Comparison of ENCODE assay signal across 10 mouse cellular contexts in genomic region chr17:29451841-29452210, GRCm38 (mm10). TPM values are rescaled to one million over a fixed set of nuclear protein-coding genes. Genes with fewer than 3 reads are reported as not detected.
A peak's percentile ranks its signal among the peaks of the same experiment; 100 is the strongest.
DNase-seq lines count a peak whose midpoint lies in the region; ATAC-seq and TF ChIP-seq lines count a peak whose summit lies in the region.
"Had no signal": no experiment of that assay in that cellular context is flagged by ENCODE, and none has a peak within 500 bp of the region (broad histone marks: within the 10 kb centered on the region; RNA-seq: fewer than 3 reads in every experiment).

No protein-coding gene starts in this region.

- TF ChIP-seq CTCF in kidney, adult 2 months (conservative IDR thresholded peaks at IDR 0.05; ENCODE audit: insufficient read depth, insufficient read length, low read depth, low read length), result no peak
- no peak for TF ChIP-seq CTCF in stomach, postnatal 0 days (IDR thresholded peaks at IDR 0.05; ENCODE audit: low read depth)

- H3K4me1 ChIP-seq in forebrain, embryonic 12.5 days, result peaks cover 19% of the 10 kb centered on the region
- H3K4me1 ChIP-seq in forebrain, embryonic 14.5 days (ENCODE audit: control insufficient read depth, insufficient read depth, low read length), result peaks cover 6% of the 10 kb centered on the region; the same call in 1 of the 2 replicates
- H3K4me1 ChIP-seq in kidney, adult 2 months (ENCODE audit: control insufficient read depth, insufficient read depth, low read length), result 0 out of 2 replicates have a peak, but pooled peaks cover 3% of the 10 kb centered on the region
- H3K4me1 ChIP-seq in stomach, embryonic 15.5 days, result peaks cover 12% of the 10 kb centered on the region
- H3K4me1 ChIP-seq in stomach, postnatal 0 days (replicated peaks; ENCODE audit: control insufficient read depth, insufficient read depth), result no peaks in the 10 kb centered on the region

- H3K36me3 ChIP-seq in forebrain, embryonic 12.5 days (replicated peaks), result no peaks in the 10 kb centered on the region
- H3K36me3 ChIP-seq in forebrain, embryonic 14.5 days (ENCODE audit: control insufficient read depth, insufficient read depth, low read length), result no peaks in the 10 kb centered on the region
- no peaks in the 10 kb centered on the region for H3K36me3 ChIP-seq in kidney, adult 2 months (ENCODE audit: control insufficient read depth, insufficient read depth, low read length)
- H3K36me3 ChIP-seq in stomach, embryonic 15.5 days, result no peaks in the 10 kb centered on the region
- no peaks in the 10 kb centered on the region for H3K36me3 ChIP-seq in stomach, postnatal 0 days (ENCODE audit: control insufficient read depth, insufficient read depth, low read length)

- TF ChIP-seq EP300 in stomach, postnatal 0 days (optimal IDR thresholded peaks at IDR 0.05), result no peak

- no peak for TF ChIP-seq POLR2A in kidney, adult 2 months (IDR thresholded peaks at IDR 0.05; ENCODE audit: low read depth, low read length)

- H3K27ac ChIP-seq in forebrain, embryonic 12.5 days, result peak overlapping the region; percentile 63
- no peak overlapping the region for H3K27ac ChIP-seq in forebrain, embryonic 14.5 days (ENCODE audit: low read depth, low read length)
- 0 out of 2 replicates have a peak overlapping the region, but pooled peaks have one; percentile 13 for H3K27ac ChIP-seq in kidney, adult 2 months (ENCODE audit: insufficient read depth, low read depth, low read length)
- peak overlapping the region; percentile 18; the same call in 1 of the 2 replicates for H3K27ac ChIP-seq in stomach, embryonic 15.5 days
- no peak overlapping the region for H3K27ac ChIP-seq in stomach, postnatal 0 days (replicated peaks)

- 24% methylated on average over 8 of the region's 8 CpGs for WGBS in forebrain, embryonic 12.5 days
- 22% methylated on average over 8 of the region's 8 CpGs for WGBS in forebrain, embryonic 14.5 days
- WGBS in kidney, adult 2 months, result 41% methylated on average over 8 of the region's 8 CpGs
- WGBS in stomach, embryonic 15.5 days, result 46% methylated on average over 8 of the region's 8 CpGs
- WGBS in stomach, postnatal 0 days, result 44% methylated on average over 8 of the region's 8 CpGs

- H3K9me3 ChIP-seq in forebrain, embryonic 12.5 days, result no peaks in the 10 kb centered on the region
- H3K9me3 ChIP-seq in forebrain, embryonic 14.5 days (replicated peaks; ENCODE audit: control insufficient read depth, low read length), result no peaks in the 10 kb centered on the region
- H3K9me3 ChIP-seq in stomach, embryonic 15.5 days, result no peaks in the 10 kb centered on the region
- H3K9me3 ChIP-seq in stomach, postnatal 0 days (ENCODE audit: control insufficient read depth, low read length), result no peaks in the 10 kb centered on the region

- peaks cover 3% of the 10 kb centered on the region; the same call in 1 of the 2 replicates for H3K27me3 ChIP-seq in forebrain, embryonic 12.5 days
- H3K27me3 ChIP-seq in forebrain, embryonic 14.5 days (replicated peaks; ENCODE audit: control insufficient read depth, insufficient read depth, low read length), result no peaks in the 10 kb centered on the region
- H3K27me3 ChIP-seq in kidney, adult 2 months (replicated peaks; ENCODE audit: control insufficient read depth, insufficient read depth, low read length), result no peaks in the 10 kb centered on the region
- no peaks in the 10 kb centered on the region for H3K27me3 ChIP-seq in stomach, embryonic 15.5 days (replicated peaks)
- H3K27me3 ChIP-seq in stomach, postnatal 0 days (ENCODE audit: control insufficient read depth, insufficient read depth, low read length), result no peaks in the 10 kb centered on the region

- no peak for ATAC-seq in forebrain, embryonic 12.5 days (ENCODE audit: low FRiP score)
- ATAC-seq in forebrain, embryonic 14.5 days, result no peak
- no peak for ATAC-seq in stomach, embryonic 15.5 days (ENCODE audit: insufficient read depth, low FRiP score, low read depth)
- ATAC-seq in stomach, postnatal 0 days (ENCODE audit: low FRiP score, low TSS enrichment), result no peak

- DNase-seq in forebrain, embryonic 14.5 days (ENCODE audit: low spot score), result no peak
- no peak for DNase-seq in kidney, adult 2 months
- DNase-seq in kidney, adult 9 months, result no peak
- no peak for DNase-seq in stomach, postnatal 0 days (ENCODE audit: low spot score)
- DNase-seq in thymus, postnatal 0 days (ENCODE audit: low spot score), result no peak
- no peak for DNase-seq in urinary bladder, postnatal 4 days (ENCODE audit: low spot score in 2 of 2)
- DNase-seq: adrenal gland, postnatal 10 days; thymus, postnatal 25 days had no signal

- no peak overlapping the region for H3K9ac ChIP-seq in forebrain, embryonic 12.5 days
- no peak overlapping the region for H3K9ac ChIP-seq in forebrain, embryonic 14.5 days (ENCODE audit: low read length)
- H3K9ac ChIP-seq in stomach, embryonic 15.5 days, result no peak overlapping the region
- H3K9ac ChIP-seq in stomach, postnatal 0 days (ENCODE audit: low read length), result no peak overlapping the region

- H3K4me3 ChIP-seq in forebrain, embryonic 12.5 days (replicated peaks), result no peak overlapping the region
- H3K4me3 ChIP-seq in forebrain, embryonic 14.5 days (ENCODE audit: low read depth, low read length), result no peak overlapping the region
- no peak overlapping the region for H3K4me3 ChIP-seq in kidney, adult 2 months (ENCODE audit: insufficient read depth, low read depth, low read length)
- no peak overlapping the region for H3K4me3 ChIP-seq in stomach, embryonic 15.5 days (replicated peaks)
- no peak overlapping the region for H3K4me3 ChIP-seq in stomach, postnatal 0 days (ENCODE audit: low read depth, low read length)

- H3K4me2 ChIP-seq in forebrain, embryonic 12.5 days, result no peak overlapping the region
- H3K4me2 ChIP-seq in forebrain, embryonic 14.5 days (ENCODE audit: low read length), result no peak overlapping the region
- peak overlapping the region; percentile 43; the same call in 1 of the 2 replicates for H3K4me2 ChIP-seq in stomach, embryonic 15.5 days
- H3K4me2 ChIP-seq in stomach, postnatal 0 days (replicated peaks; ENCODE audit: low read depth), result no peak overlapping the region

RNA-seq across cellular contexts. Expression of gene Pim1, which starts 38.7 kb away (rescaled TPM):
- 18.9 and 22.6 TPM in 2 replicates for polyA plus RNA-seq in forebrain, embryonic 12.5 days (2016; fragmentation: Nextera tagmentation; extraction: Ambion mirVana)
- 11.4 and 15.7 TPM in 2 replicates for polyA plus RNA-seq in forebrain, embryonic 14.5 days (2014; fragmentation: Nextera tagmentation; extraction: Ambion mirVana)
- polyA plus RNA-seq in kidney, adult 2 months (2012; rRNA removed), result 16.0 and 18.8 TPM in 2 replicates
- polyA plus RNA-seq in stomach, embryonic 15.5 days (2015; fragmentation: Nextera tagmentation; extraction: Ambion mirVana), result 11.5 and 20.9 TPM in 2 replicates
- polyA plus RNA-seq in stomach, postnatal 0 days (2015; fragmentation: Nextera tagmentation; extraction: Ambion mirVana), result 28.6 and 32.8 TPM in 2 replicates
- 78.6 and 81.4 TPM in 2 replicates for polyA plus RNA-seq in thymus, postnatal 0 days (2015; fragmentation: Nextera tagmentation; extraction: Ambion mirVana)

Comparison
In these comparisons a context has a peak if more than half of its experiments do, and no peak if none do; other contexts are left out.
1. H3K27ac ChIP-seq: peak in forebrain, embryonic 12.5 days (single experiment), kidney, adult 2 months (single experiment) and stomach, embryonic 15.5 days (single experiment); none in forebrain, embryonic 14.5 days (single experiment) and stomach, postnatal 0 days (single experiment).